Mouse (Mus musculus): Measurements from ENCODE around the gene 1700029I15Rik. TPM values are rescaled to one million over a fixed set of nuclear protein-coding genes. Genes with fewer than 3 reads are reported as not detected.

Gene 1700029I15Rik
- polyA plus RNA-seq, 1 experiment from 2014 or later, result 3.9 TPM

- ATAC-seq (ENCODE audit: low FRiP score, low TSS enrichment) (no peak), DNase-seq (no peak)
- no peak overlapping the region for H3K9ac ChIP-seq (replicated peaks; ENCODE audit: low read length)
- no peak overlapping the region for H3K27ac ChIP-seq (replicated peaks; ENCODE audit: low read depth, low read length)
- WGBS, result 67% methylated on average over 25 of the region's 25 CpGs
- no peak overlapping the region for H3K4me3 ChIP-seq (replicated peaks; ENCODE audit: low read depth, low read length)
- no peaks in the 10 kb centered on the region for H3K4me1 ChIP-seq (ENCODE audit: control insufficient read depth, insufficient read depth, low read length)
- H3K27me3 ChIP-seq (ENCODE audit: control insufficient read depth, insufficient read depth, low read length), result no peaks in the 10 kb centered on the region
- no peaks in the 10 kb centered on the region for H3K9me3 ChIP-seq (ENCODE audit: control insufficient read depth, low read length)
- peaks cover 64% of the 10 kb centered on the region for H3K36me3 ChIP-seq (ENCODE audit: control insufficient read depth, insufficient read depth, low read length)
- H3K4me2 ChIP-seq (ENCODE audit: low read length), result no peak overlapping the region
These were observed 22.0 kb upstream of the 1700029I15Rik start for GRCm38 (mm10) chr2:92360186-92360823.

- no peaks in the 10 kb centered on the region for H3K4me1 ChIP-seq (ENCODE audit: control insufficient read depth, insufficient read depth, low read length)
- ATAC-seq (ENCODE audit: low FRiP score, low TSS enrichment), result no peak
- H3K27ac ChIP-seq (replicated peaks; ENCODE audit: low read depth, low read length), result no peak overlapping the region
- 19% methylated on average over 12 of the region's 12 CpGs for WGBS
- DNase-seq, result no peak
- no peaks in the 10 kb centered on the region for H3K27me3 ChIP-seq (ENCODE audit: control insufficient read depth, insufficient read depth, low read length)
- no peak overlapping the region for H3K9ac ChIP-seq (replicated peaks; ENCODE audit: low read length)
- no peaks in the 10 kb centered on the region for H3K9me3 ChIP-seq (ENCODE audit: control insufficient read depth, low read length)
- H3K4me3 ChIP-seq (replicated peaks; ENCODE audit: low read depth, low read length), result no peak overlapping the region
- no peak overlapping the region for H3K4me2 ChIP-seq (ENCODE audit: low read length)
- peaks cover 64% of the 10 kb centered on the region for H3K36me3 ChIP-seq (ENCODE audit: control insufficient read depth, insufficient read depth, low read length)
These were observed 21.4 kb upstream of the 1700029I15Rik start for GRCm38 (mm10) chr2:92360893-92361292.

GRCm38 (mm10) chr2:92361795-92362194 is 20.5 kb upstream of the 1700029I15Rik start:
- Histone ChIP-seq H3K27me3 (ENCODE audit: control insufficient read depth, insufficient read depth, low read length) (no peaks in the 10 kb centered on the region), H3K9ac (replicated peaks; ENCODE audit: low read length) (no peak overlapping the region), H3K27ac (replicated peaks; ENCODE audit: low read depth, low read length) (no peak overlapping the region), H3K36me3 (ENCODE audit: control insufficient read depth, insufficient read depth, low read length) (peaks cover 59% of the 10 kb centered on the region), H3K4me3 (replicated peaks; ENCODE audit: low read depth, low read length) (no peak overlapping the region), H3K4me1 (ENCODE audit: control insufficient read depth, insufficient read depth, low read length) (no peaks in the 10 kb centered on the region), H3K4me2 (ENCODE audit: low read length) (no peak overlapping the region), H3K9me3 (ENCODE audit: control insufficient read depth, low read length) (no peaks in the 10 kb centered on the region)
- no peak for ATAC-seq (ENCODE audit: low FRiP score, low TSS enrichment)
- no peak for DNase-seq
- 83% methylated on average over 8 of the region's 8 CpGs for WGBS

DNA sequence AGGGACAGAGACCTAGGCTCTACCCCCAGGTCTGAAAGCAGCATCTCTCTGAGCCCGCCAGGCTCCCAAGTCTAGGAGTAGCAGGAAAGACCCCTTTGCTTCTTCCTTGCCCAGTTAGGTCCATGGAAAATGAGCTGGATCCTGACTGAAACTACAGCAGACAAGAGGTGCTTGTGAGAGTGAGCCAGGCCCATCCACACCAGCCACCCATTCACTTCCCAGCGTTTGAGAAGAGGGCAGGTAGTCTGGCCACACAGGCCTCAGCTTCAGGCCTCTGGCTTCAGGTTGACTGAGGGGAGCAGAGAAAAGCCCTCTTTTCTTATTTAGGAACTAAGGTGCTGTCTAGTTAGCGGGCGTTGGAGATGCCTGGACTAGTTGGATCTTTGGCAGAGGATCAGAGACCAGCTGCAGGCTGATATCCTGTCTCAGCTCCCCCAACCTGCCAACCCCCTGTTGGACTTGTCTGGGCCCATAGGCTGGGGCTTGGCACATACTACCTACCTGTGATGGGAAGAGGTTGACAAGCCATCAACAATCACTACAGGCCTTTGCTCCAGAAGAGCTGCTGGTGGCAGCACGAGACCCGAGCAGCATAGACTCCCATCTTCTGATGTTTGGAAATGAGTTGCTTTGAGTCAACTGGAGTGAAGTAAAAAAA is 19.6 kb upstream of the 1700029I15Rik start:
- Histone ChIP-seq H3K36me3 (ENCODE audit: control insufficient read depth, insufficient read depth, low read length) (peaks cover 50% of the 10 kb centered on the region), H3K9me3 (ENCODE audit: control insufficient read depth, low read length) (no peaks in the 10 kb centered on the region), H3K27me3 (ENCODE audit: control insufficient read depth, insufficient read depth, low read length) (no peaks in the 10 kb centered on the region), H3K27ac (replicated peaks; ENCODE audit: low read depth, low read length) (no peak overlapping the region), H3K9ac (replicated peaks; ENCODE audit: low read length) (no peak overlapping the region), H3K4me3 (replicated peaks; ENCODE audit: low read depth, low read length) (no peak overlapping the region), H3K4me1 (ENCODE audit: control insufficient read depth, insufficient read depth, low read length) (no peaks in the 10 kb centered on the region), H3K4me2 (ENCODE audit: low read length) (no peak overlapping the region)
- ATAC-seq (ENCODE audit: low FRiP score, low TSS enrichment) (no peak), DNase-seq (no peak)
- 96% methylated on average over 6 of the region's 6 CpGs for WGBS

- no peaks in the 10 kb centered on the region for H3K27me3 ChIP-seq (ENCODE audit: control insufficient read depth, insufficient read depth, low read length)
- no peaks in the 10 kb centered on the region for H3K9me3 ChIP-seq (ENCODE audit: control insufficient read depth, low read length)
- no peak overlapping the region for H3K27ac ChIP-seq (replicated peaks; ENCODE audit: low read depth, low read length)
- DNase-seq (no peak), ATAC-seq (ENCODE audit: low FRiP score, low TSS enrichment) (no peak)
- WGBS, result 92% methylated on average over 4 of the region's 4 CpGs
- H3K4me1 ChIP-seq (ENCODE audit: control insufficient read depth, insufficient read depth, low read length), result no peaks in the 10 kb centered on the region
- no peak overlapping the region for H3K4me3 ChIP-seq (replicated peaks; ENCODE audit: low read depth, low read length)
- H3K36me3 ChIP-seq (ENCODE audit: control insufficient read depth, insufficient read depth, low read length), result peaks cover 36% of the 10 kb centered on the region
- no peak overlapping the region for H3K4me2 ChIP-seq (ENCODE audit: low read length)
- no peak overlapping the region for H3K9ac ChIP-seq (replicated peaks; ENCODE audit: low read length)
These were observed 18.3 kb upstream of the 1700029I15Rik start for GRCm38 (mm10) chr2:92364086-92364485.

DNA sequence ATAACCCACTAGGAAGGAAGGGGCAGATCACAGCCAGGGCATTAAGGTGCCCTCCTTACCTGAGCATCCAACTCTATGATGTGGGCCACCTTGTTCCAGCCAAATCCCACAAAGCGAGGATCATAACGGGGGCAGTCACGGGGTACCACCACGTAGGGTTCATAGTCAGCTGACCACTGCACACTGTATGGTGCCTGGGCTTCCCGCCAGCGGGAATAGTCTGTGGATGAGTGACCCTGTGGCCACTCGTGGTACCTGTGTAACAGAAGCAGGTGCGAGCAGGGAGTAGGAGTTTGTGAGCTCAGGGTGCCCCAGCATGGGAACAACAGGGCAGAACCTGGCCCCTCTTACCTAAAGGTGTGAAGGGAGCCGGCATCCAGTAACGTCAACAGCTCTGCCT is 16.8 kb upstream of the 1700029I15Rik start:
- WGBS, result 92% methylated on average over 10 of the region's 10 CpGs
- Histone ChIP-seq H3K4me2 (ENCODE audit: low read length) (no peak overlapping the region), H3K4me1 (ENCODE audit: control insufficient read depth, insufficient read depth, low read length) (peaks cover 3% of the 10 kb centered on the region), H3K9ac (replicated peaks; ENCODE audit: low read length) (no peak overlapping the region), H3K9me3 (ENCODE audit: control insufficient read depth, low read length) (no peaks in the 10 kb centered on the region), H3K27ac (replicated peaks; ENCODE audit: low read depth, low read length) (no peak overlapping the region), H3K27me3 (ENCODE audit: control insufficient read depth, insufficient read depth, low read length) (peaks cover 10% of the 10 kb centered on the region; the same call in 1 of the 2 replicates), H3K36me3 (ENCODE audit: control insufficient read depth, insufficient read depth, low read length) (peaks cover 21% of the 10 kb centered on the region), H3K4me3 (replicated peaks; ENCODE audit: low read depth, low read length) (no peak overlapping the region)
- ATAC-seq (ENCODE audit: low FRiP score, low TSS enrichment), result no peak
- no peak for DNase-seq

DNA sequence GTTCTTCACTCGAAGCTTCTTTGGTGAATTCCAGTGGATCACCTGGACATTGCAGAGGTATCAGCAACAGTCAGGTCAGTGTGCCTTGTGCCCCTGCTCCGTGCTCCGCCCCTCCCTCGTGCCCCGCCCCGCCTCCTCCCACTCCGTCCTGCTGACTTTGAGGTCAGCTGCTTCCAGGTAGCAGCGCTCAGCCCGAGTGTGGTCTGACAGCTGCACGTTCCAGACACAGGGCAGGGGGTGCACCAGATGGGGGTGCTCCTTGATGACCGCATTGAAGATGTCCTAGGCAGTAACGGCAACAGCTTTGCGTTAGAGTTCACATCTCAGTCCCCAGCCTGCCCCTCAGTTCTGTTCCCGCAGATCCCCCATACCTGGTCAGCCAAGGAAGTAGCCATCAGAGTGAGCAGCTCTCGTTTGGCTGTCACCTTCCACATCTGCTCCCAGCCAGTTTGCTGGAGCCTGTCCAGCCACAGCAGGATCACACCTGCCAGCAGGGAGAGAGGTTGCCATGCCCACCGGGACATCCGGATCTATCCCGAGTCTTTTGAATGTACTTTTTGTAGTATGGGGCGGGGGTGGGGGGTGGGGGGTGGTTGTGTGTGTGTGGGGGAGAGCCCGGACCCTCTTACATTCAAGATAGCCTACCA is 14.8 kb upstream of the 1700029I15Rik start:
- H3K27me3 ChIP-seq (ENCODE audit: control insufficient read depth, insufficient read depth, low read length), result peaks cover 15% of the 10 kb centered on the region; the same call in 1 of the 2 replicates
- no peak overlapping the region for H3K27ac ChIP-seq (replicated peaks; ENCODE audit: low read depth, low read length)
- no peak overlapping the region for H3K9ac ChIP-seq (replicated peaks; ENCODE audit: low read length)
- H3K9me3 ChIP-seq (ENCODE audit: control insufficient read depth, low read length), result no peaks in the 10 kb centered on the region
- 49% methylated on average over 20 of the region's 20 CpGs for WGBS
- ATAC-seq (ENCODE audit: low FRiP score, low TSS enrichment), result no peak
- no peak overlapping the region for H3K4me3 ChIP-seq (replicated peaks; ENCODE audit: low read depth, low read length)
- H3K4me1 ChIP-seq (ENCODE audit: control insufficient read depth, insufficient read depth, low read length), result peaks cover 23% of the 10 kb centered on the region
- H3K36me3 ChIP-seq (ENCODE audit: control insufficient read depth, insufficient read depth, low read length), result peaks cover 12% of the 10 kb centered on the region
- H3K4me2 ChIP-seq (ENCODE audit: low read length), result no peak overlapping the region
- no peak for DNase-seq

DNA sequence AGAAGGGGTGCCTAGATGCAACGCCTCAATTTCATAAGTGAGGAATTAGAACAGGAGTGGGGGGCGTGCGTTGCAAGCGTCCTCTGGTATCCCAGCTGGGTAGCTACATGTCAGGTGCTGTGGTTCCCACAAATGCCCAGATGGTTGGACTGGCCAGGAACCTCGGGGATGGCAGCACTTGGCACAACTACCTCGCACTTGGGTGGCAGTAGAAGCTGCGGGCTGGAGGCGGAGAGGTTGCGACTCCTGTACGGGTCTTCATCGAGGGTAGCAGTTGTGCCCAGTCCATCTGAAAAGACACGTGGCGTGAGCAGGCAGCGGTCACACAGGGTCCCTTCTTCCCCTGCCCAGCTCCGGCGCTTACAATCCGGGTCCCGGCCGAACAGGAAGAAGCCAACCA is 12.0 kb upstream of the 1700029I15Rik start:
- H3K27ac ChIP-seq (replicated peaks; ENCODE audit: low read depth, low read length), result no peak overlapping the region
- DNase-seq, result no peak

More for the DNA sequence above, 12.0 kb upstream of the 1700029I15Rik start:
- Histone ChIP-seq H3K9me3 (ENCODE audit: control insufficient read depth, low read length) (no peaks in the 10 kb centered on the region), H3K4me3 (replicated peaks; ENCODE audit: low read depth, low read length) (peak overlapping the region; percentile 27), H3K36me3 (ENCODE audit: control insufficient read depth, insufficient read depth, low read length) (no peaks in the 10 kb centered on the region), H3K4me1 (ENCODE audit: control insufficient read depth, insufficient read depth, low read length) (peaks cover 32% of the 10 kb centered on the region), H3K9ac (replicated peaks; ENCODE audit: low read length) (peak overlapping the region; percentile 39; the same call in 1 of the 2 replicates), H3K4me2 (ENCODE audit: low read length) (peak overlapping the region; percentile 52), H3K27me3 (ENCODE audit: control insufficient read depth, insufficient read depth, low read length) (peaks cover 15% of the 10 kb centered on the region; the same call in 1 of the 2 replicates)
- 7% methylated on average over 19 of the region's 19 CpGs for WGBS
- ATAC-seq (ENCODE audit: low FRiP score, low TSS enrichment), result no peak

Data from midbrain, embryonic 14.5 days (tissue).